Mouse (Mus musculus) hindbrain, postnatal 0 days (tissue): ENCODE data around the gene Utf1. TPM values are rescaled to one million over a fixed set of nuclear protein-coding genes. Genes with fewer than 3 reads are reported as not detected.

ENCODE experiments used
- ATAC-seq: fragments of 200-750 bp; cut with Nextera tagmentation; 2 replicates; pipeline ENCODE4 v1.8.0; 2017; ENCODE audit warnings: mild to moderate bottlenecking, moderate TSS enrichment, moderate library complexity
- DNase-seq: peaks from one replicate; pipeline ENCODE4 v3.0.0-alpha.2; 2015; ENCODE audit warnings: low spot score
- H3K27ac ChIP-seq: fragments of 300-500 bp; sonication (generic); 2 replicates; pipeline ENCODE4 v1.5.1; 2014; ENCODE audit warnings: mild to moderate bottlenecking
- H3K27me3 ChIP-seq: fragments of 300-500 bp; sonication (generic); 2 replicates; pipeline ENCODE4 v1.6.1; 2014; ENCODE audit warnings: low read length, mixed read lengths; ENCODE audit not compliant: insufficient read depth
- H3K36me3 ChIP-seq: fragments of 300-500 bp; sonication (generic); 2 replicates; pipeline ENCODE4 v1.6.1; 2014; ENCODE audit warnings: low read length, mixed read lengths; ENCODE audit not compliant: insufficient read depth
- H3K4me1 ChIP-seq: fragments of 300-500 bp; sonication (generic); 2 replicates; pipeline ENCODE4 v1.6.1; 2014; ENCODE audit warnings: antibody characterized with exemption, low read length, mixed read lengths; ENCODE audit not compliant: insufficient read depth
- H3K4me2 ChIP-seq: fragments of 300-500 bp; sonication (generic); 2 replicates; pipeline ENCODE4 v1.6.1; 2014; ENCODE audit warnings: low read depth, mild to moderate bottlenecking, low read length, moderate library complexity, mixed read lengths
- H3K4me3 ChIP-seq: fragments of 300-500 bp; sonication (generic); 2 replicates; pipeline ENCODE4 v1.5.1; 2014; ENCODE audit warnings: low read length
- H3K9ac ChIP-seq: fragments of 300-500 bp; sonication (generic); replicated peaks from 2 replicates; pipeline ENCODE4 v1.6.1; 2014; ENCODE audit warnings: mild to moderate bottlenecking, low read length, moderate library complexity, mixed read lengths
- H3K9me3 ChIP-seq: fragments of 300-500 bp; sonication (generic); 2 replicates; pipeline ENCODE4 v1.6.1; 2016; ENCODE audit warnings: low read length, mixed read lengths
- CTCF ChIP-seq: IDR thresholded peaks from 2 replicates; pipeline ENCODE4 v1.5.1; 2016; ENCODE audit warnings: antibody characterized with exemption, control low read depth, low read depth
- WGBS: fragments of 180-500 bp; shearing (Covaris S2); extraction: QIAGEN DNeasy Blood & Tissue Kit; methylation state at CpG from one replicate; pipeline ENCODE4 v1.1.7; 2014; 5-methylcytosine and 5-hydroxymethylcytosine counted together
- polyA plus RNA-seq: library from polyadenylated mRNA; unstranded; fragments of >200 nt; fragmentation: Nextera tagmentation; extraction: Ambion mirVana; gene quantifications from 2 replicates; pipeline ENCODE4 v1.2.1, GENCODE M21; 2015
- total RNA-seq: library from RNA; depleted of rRNA; stranded (reverse); fragments of >200 nt; gene quantifications from 2 replicates; pipeline ENCODE4 v1.2.3, GENCODE M21; 2014

Gene Utf1
- total and polyA plus RNA-seq, 2 experiments from 2014 or later: not detected

DNA sequence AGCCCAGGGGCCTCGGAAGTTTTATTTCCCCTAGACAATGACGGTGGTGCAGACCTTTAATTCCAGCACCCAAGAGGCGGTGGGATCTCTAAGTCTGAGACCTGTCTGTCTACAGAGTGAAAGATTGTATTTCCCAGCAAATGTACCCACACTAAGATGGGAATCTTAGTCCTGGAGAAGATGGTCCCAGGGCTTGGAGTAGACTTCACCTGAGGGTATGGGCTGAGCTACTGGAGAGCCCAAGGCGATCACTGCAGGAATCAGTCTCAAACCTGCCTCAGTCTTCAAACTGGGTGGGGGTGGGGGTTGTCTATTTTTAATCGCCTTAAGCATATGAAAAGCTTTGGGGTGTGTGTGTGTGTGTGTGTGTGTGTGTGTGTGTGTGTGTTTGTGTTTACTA lies 2.4 kb downstream of the Utf1 start:
- H3K27me3 ChIP-seq: peaks cover 51% of the 10 kb centered on the region
- no peak overlapping the region for H3K4me3 ChIP-seq
- no peaks in the 10 kb centered on the region for H3K9me3 ChIP-seq
- H3K36me3 ChIP-seq: no peaks in the 10 kb centered on the region
- H3K9ac ChIP-seq: no peak overlapping the region
- no peak for DNase-seq
- H3K4me2 ChIP-seq: no peak overlapping the region
- WGBS: 44% methylated on average over 5 of the region's 5 CpGs
- H3K4me1 ChIP-seq: peaks cover 2% of the 10 kb centered on the region; the same call in 1 of the 2 replicates
- no peak for TF ChIP-seq CTCF
- no peak overlapping the region for H3K27ac ChIP-seq
- no peak for ATAC-seq

DNA sequence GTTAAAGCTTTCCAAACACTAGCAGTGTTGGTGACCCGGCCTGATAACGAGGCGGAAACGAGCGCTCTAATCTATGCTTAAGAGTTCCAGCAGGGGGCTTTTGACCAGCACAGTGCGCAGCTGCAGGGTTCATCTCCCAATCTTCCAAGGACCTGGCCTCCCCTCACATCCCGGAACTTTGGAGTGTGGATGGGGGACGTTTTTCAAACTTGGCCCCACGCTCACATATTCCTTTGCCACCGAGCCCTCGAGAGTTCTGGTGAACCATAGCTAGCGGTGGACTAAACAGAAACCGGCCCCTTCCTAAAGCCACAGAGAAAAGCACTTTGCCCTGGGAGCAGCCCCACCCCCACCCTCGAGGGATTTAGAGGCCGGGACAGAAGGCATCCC lies 6.3 kb downstream of the Utf1 start:
- 0 out of 2 replicates have a peak overlapping the region, but pooled peaks have one; percentile 25 for H3K9ac ChIP-seq
- TF ChIP-seq CTCF: peak; percentile 67
- H3K4me2 ChIP-seq: peak overlapping the region; percentile 84
- no peaks in the 10 kb centered on the region for H3K4me1 ChIP-seq
- DNase-seq (peak; percentile 68), ATAC-seq (peak; percentile 68)
- H3K27ac ChIP-seq: no peak overlapping the region
- H3K9me3 ChIP-seq: no peaks in the 10 kb centered on the region
- 2% methylated on average over 15 of the region's 15 CpGs for WGBS
- no peaks in the 10 kb centered on the region for H3K36me3 ChIP-seq
- H3K4me3 ChIP-seq: peak overlapping the region; percentile 43
- peaks cover 32% of the 10 kb centered on the region for H3K27me3 ChIP-seq

DNA sequence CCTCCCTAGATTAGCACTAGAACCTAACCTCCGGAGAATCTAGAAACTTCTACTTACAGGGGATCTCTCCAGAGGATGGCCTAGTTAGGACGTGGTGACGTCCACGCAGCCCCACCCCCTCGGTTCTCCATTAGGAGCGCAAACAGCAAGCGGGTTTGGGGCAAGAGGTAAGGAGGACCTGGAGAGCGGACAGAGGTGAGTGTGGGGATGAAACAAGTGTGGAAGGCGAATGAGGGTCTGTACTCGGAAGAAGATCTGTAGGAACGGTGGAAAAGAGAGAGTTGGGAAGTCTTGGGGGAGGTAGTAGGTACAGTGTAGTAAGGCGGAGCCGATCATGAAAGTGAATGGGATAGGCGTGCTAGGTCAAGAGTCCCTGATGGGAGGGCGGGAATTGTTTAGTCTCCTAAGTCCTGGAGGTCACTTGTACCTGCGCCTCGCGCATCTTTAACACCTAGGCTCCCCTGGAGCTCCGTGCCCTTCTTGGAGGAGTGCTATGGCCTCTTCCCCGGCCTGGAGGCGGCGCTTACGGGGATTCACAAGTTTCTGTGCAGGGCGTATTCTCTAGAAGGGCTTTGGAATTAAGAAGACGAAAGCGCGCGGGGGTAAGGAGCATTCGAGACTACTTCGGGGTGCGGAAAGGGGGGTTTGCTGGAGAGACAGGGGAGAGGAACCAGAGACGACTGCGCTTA lies 6.8 kb downstream of the Utf1 start:
- DNase-seq (peak; percentile 39), ATAC-seq (peak; percentile 61)
- peak overlapping the region; percentile 25; the same call in 1 of the 2 replicates for H3K9ac ChIP-seq
- peaks cover 27% of the 10 kb centered on the region for H3K27me3 ChIP-seq
- no peaks in the 10 kb centered on the region for H3K4me1 ChIP-seq
- no peaks in the 10 kb centered on the region for H3K36me3 ChIP-seq
- TF ChIP-seq CTCF: no peak
- peak overlapping the region; percentile 43 for H3K4me3 ChIP-seq
- WGBS: 2% methylated on average over 33 of the region's 33 CpGs
- no peak overlapping the region; the same call in 1 of the 2 replicates for H3K27ac ChIP-seq
- H3K9me3 ChIP-seq: no peaks in the 10 kb centered on the region
- peak overlapping the region; percentile 84 for H3K4me2 ChIP-seq

DNA sequence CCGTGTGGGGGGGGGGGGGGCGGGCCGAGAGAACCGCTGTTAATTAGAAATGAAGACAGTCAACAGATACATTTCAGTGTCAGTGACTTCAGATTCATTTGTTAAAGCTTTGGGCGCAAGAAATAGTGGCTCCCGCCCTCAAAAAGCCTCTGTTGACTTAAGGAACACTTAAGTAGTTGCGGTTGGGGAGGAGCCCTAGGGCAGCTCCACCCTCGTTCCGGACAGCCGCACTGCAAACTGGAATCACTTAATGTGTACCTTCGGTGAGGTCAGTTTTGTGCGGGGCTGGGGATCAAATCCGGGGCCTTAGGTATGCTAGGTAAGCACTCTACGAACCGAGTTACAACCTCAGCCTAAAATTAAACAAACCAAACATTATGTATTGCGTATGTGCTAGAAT lies 7.5 kb downstream of the Utf1 start:
- H3K27me3 ChIP-seq: peaks cover 20% of the 10 kb centered on the region
- no peaks in the 10 kb centered on the region for H3K9me3 ChIP-seq
- no peak overlapping the region for H3K27ac ChIP-seq
- DNase-seq: no peak
- H3K9ac ChIP-seq: peak overlapping the region; percentile 25; the same call in 1 of the 2 replicates
- peak overlapping the region; percentile 84 for H3K4me2 ChIP-seq
- no peaks in the 10 kb centered on the region for H3K4me1 ChIP-seq
- no peak for ATAC-seq
- no peak for TF ChIP-seq CTCF
- peak overlapping the region; percentile 43 for H3K4me3 ChIP-seq
- H3K36me3 ChIP-seq: no peaks in the 10 kb centered on the region
- WGBS: 8% methylated on average over 16 of the region's 16 CpGs

DNA sequence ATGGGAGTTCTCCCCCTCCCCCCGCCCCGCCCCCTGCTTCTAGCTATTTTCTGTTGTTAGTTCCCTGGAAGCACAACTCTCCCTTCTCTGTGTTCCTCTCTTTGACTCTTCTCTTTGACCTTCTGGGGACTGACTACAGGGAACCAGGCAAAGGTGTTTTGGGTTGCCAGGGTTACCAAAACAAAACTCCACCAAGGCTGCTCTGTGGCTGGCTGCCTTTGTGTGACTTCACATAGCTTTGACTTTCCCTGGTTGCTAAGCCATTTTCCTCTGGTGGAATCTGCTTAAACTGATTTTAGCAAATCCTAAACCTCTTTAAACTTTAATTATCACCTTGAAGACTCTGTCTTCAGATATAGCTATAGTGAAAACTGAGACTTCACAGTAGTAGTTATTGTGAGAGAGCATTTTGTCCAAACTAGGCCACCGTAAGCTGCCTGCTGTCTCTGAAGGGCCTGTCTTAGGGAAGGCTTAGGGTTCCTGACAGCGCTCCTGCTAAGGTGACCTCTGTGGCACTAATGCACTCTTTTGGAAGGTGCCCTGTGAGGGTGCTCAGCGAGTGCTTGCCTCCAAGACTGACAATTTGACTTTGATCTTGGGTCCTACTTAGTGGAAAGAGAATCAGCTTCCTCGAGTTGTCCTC lies 8.5 kb downstream of the Utf1 start:
- Histone ChIP-seq H3K4me3 (no peak overlapping the region), H3K4me2 (no peak overlapping the region), H3K27ac (no peak overlapping the region), H3K4me1 (no peaks in the 10 kb centered on the region), H3K36me3 (no peaks in the 10 kb centered on the region), H3K9me3 (no peaks in the 10 kb centered on the region), H3K27me3 (peaks cover 15% of the 10 kb centered on the region; the same call in 1 of the 2 replicates), H3K9ac (no peak overlapping the region)
- DNase-seq (no peak), ATAC-seq (no peak)
- 50% methylated on average over 6 of the region's 6 CpGs for WGBS
- no peak for TF ChIP-seq CTCF

DNA sequence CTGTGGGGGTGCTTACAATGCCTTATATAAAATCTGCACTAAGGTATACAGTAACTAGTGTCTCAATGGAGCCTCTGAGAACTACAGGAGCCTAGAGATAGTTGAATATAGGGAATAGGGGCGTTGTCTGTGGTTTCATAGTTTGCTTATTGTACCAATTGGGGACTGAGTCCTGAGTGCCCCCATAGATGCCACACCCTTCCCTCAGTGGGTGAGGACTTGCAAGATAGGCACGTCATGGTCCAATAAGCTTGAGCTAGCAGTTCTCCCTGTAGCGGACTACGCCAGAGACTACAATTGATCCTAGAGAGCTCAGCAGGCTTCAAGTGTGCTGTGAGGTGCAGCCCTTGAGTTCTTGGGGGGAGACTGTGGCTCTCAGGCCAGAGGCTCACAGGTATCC lies 11.9 kb downstream of the Utf1 start:
- no peak overlapping the region for H3K9ac ChIP-seq
- DNase-seq (no peak), ATAC-seq (no peak)
- peaks cover 7% of the 10 kb centered on the region; the same call in 1 of the 2 replicates for H3K27me3 ChIP-seq
- no peaks in the 10 kb centered on the region for H3K4me1 ChIP-seq
- no peak overlapping the region for H3K4me2 ChIP-seq
- WGBS: 79% methylated on average over 4 of the region's 4 CpGs
- H3K36me3 ChIP-seq: no peaks in the 10 kb centered on the region
- H3K9me3 ChIP-seq: no peaks in the 10 kb centered on the region
- H3K4me3 ChIP-seq: no peak overlapping the region
- no peak for TF ChIP-seq CTCF
- no peak overlapping the region for H3K27ac ChIP-seq

DNA sequence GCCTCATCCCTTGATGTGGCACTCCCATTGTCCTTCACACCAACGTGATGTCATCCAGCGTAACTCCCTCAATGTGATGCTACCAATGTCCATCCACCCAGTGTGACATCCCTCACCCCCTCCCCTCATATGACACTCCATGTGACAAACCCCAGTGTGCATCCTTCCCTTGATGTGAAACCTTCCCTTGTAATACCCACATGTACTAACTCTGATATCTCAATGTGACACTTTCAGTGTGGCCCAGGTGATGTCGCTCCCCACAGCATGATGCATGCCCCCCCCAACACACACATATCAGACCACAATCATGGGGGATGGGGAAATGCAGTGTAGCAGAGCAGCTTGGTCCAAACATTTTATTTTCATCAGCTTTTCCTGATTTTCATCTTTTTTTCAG lies 13.1 kb downstream of the Utf1 start:
- Histone ChIP-seq H3K4me3 (no peak overlapping the region), H3K4me1 (no peaks in the 10 kb centered on the region), H3K36me3 (no peaks in the 10 kb centered on the region), H3K27me3 (peaks cover 5% of the 10 kb centered on the region; the same call in 1 of the 2 replicates), H3K9ac (no peak overlapping the region), H3K4me2 (no peak overlapping the region), H3K9me3 (no peaks in the 10 kb centered on the region), H3K27ac (no peak overlapping the region)
- no peak for TF ChIP-seq CTCF
- DNase-seq (no peak), ATAC-seq (no peak)
- 79% methylated on average over 3 of the region's 3 CpGs for WGBS
